Mouse (Mus musculus) bone marrow, adult 2 months (tissue): ENCODE measurements around the gene Snrk.

Source experiments
- CTCF ChIP-seq: fragments of 200-500 bp; IDR thresholded peaks from 2 replicates; pipeline ENCODE4 v1.5.1; 2011; ENCODE audit warnings: low read length, control low read depth; ENCODE audit not compliant: control insufficient read depth, insufficient read depth
- POLR2A ChIP-seq: fragments of 200-500 bp; IDR thresholded peaks from 2 replicates; pipeline ENCODE4 v1.6.1; 2011; ENCODE audit warnings: low read depth, mild to moderate bottlenecking, control low read depth, low read length, borderline replicate concordance; ENCODE audit not compliant: control insufficient read depth

DNA sequence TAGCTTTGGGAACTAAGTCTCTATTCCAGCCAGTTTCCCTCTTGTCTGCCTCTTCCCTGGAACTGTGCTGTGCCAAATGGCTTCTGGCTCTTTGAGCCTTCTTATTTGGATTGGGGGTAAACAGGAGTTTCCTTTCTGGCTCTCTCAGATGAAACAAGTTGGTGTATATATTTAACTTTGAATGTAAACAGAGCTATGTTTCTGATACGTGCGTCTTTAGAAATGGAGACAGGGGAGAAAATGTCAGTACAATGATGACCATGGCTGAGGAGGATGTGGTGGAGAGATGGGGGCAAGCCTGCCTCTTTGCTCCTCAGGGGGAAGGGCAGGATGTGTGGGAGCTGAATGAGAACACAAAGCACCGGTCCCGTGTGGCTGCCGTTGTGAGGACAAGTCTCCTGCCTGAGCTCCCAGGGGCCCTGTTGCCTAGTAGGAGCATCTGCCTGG lies 25.3 kb upstream of the Snrk start:
- TF ChIP-seq POLR2A (no peak), CTCF (no peak)
